In genomic region chr10:80676198-80676928, GRCm38 (mm10) we compare ENCODE assay signal across 8 mouse cellular contexts. TPM values are rescaled to one million over a fixed set of nuclear protein-coding genes. Genes with fewer than 3 reads are reported as not detected.
DNase-seq lines count a peak whose midpoint lies in the region; ATAC-seq and TF ChIP-seq lines count a peak whose summit lies in the region.

No protein-coding gene starts in this region.

- ATAC-seq in CD4-positive, CD25-positive, alpha-beta regulatory T cell, adult 4 months, result peak; percentile 71
- peak; percentile 86 for ATAC-seq in heart, embryonic 15.5 days (replicated peaks; ENCODE audit: insufficient number of reproducible peaks, insufficient read depth, low FRiP score, low read depth)
- peak; percentile 83 for ATAC-seq in liver, embryonic 14.5 days (ENCODE audit: insufficient read depth)
- peak; percentile 88 for ATAC-seq in neural tube, embryonic 11.5 days (ENCODE audit: insufficient read depth, low FRiP score, low TSS enrichment)
- peak; percentile 88 for ATAC-seq in stomach, postnatal 0 days (ENCODE audit: low FRiP score, low TSS enrichment)

- H3K9me3 ChIP-seq in heart, embryonic 15.5 days (replicated peaks), result no peaks in the 10 kb centered on the region
- no peaks in the 10 kb centered on the region for H3K9me3 ChIP-seq in liver, embryonic 14.5 days (ENCODE audit: control insufficient read depth, low read length)
- H3K9me3 ChIP-seq in neural tube, embryonic 11.5 days (ENCODE audit: control insufficient read depth, low read length), result no peaks in the 10 kb centered on the region
- no peaks in the 10 kb centered on the region for H3K9me3 ChIP-seq in stomach, postnatal 0 days (ENCODE audit: control insufficient read depth, low read length)

- TF ChIP-seq CTCF in liver, embryonic 14.5 days (IDR thresholded peaks at IDR 0.05; ENCODE audit: low read depth), result no peak
- TF ChIP-seq CTCF in stomach, postnatal 0 days (IDR thresholded peaks at IDR 0.05; ENCODE audit: low read depth), result no peak; the same call in 1 of the 2 replicates

- peak; percentile 22 for TF ChIP-seq EP300 in liver, embryonic 14.5 days (IDR thresholded peaks at IDR 0.05; ENCODE audit: low read depth)
- no peak for TF ChIP-seq EP300 in stomach, postnatal 0 days (optimal IDR thresholded peaks at IDR 0.05)

- H3K4me2 ChIP-seq in heart, embryonic 15.5 days, result peak overlapping the region; percentile 77
- peak overlapping the region; percentile 98 for H3K4me2 ChIP-seq in liver, embryonic 14.5 days (ENCODE audit: low read depth)
- H3K4me2 ChIP-seq in neural tube, embryonic 11.5 days (ENCODE audit: low read depth), result peak overlapping the region; percentile 86
- peak overlapping the region; percentile 86 for H3K4me2 ChIP-seq in stomach, postnatal 0 days (replicated peaks; ENCODE audit: low read depth)

- peak overlapping the region; percentile 97 for H3K27ac ChIP-seq in heart, embryonic 15.5 days
- peak overlapping the region; percentile 100 for H3K27ac ChIP-seq in liver, embryonic 14.5 days
- peak overlapping the region; percentile 94 for H3K27ac ChIP-seq in neural tube, embryonic 11.5 days (ENCODE audit: low read depth, low read length)
- peak overlapping the region; percentile 100 for H3K27ac ChIP-seq in stomach, postnatal 0 days (replicated peaks)

- no peaks in the 10 kb centered on the region for H3K27me3 ChIP-seq in heart, embryonic 15.5 days
- H3K27me3 ChIP-seq in liver, embryonic 14.5 days (ENCODE audit: control insufficient read depth, insufficient read depth, low read length), result no peaks in the 10 kb centered on the region
- H3K27me3 ChIP-seq in neural tube, embryonic 11.5 days (ENCODE audit: control insufficient read depth, insufficient read depth, low read length), result no peaks in the 10 kb centered on the region
- H3K27me3 ChIP-seq in stomach, postnatal 0 days (ENCODE audit: control insufficient read depth, insufficient read depth, low read length), result no peaks in the 10 kb centered on the region

- H3K4me1 ChIP-seq in heart, embryonic 15.5 days (replicated peaks), result peaks cover 74% of the 10 kb centered on the region
- peaks cover 52 to 54% of the 10 kb centered on the region in 2 experiments for H3K4me1 ChIP-seq in liver, embryonic 14.5 days (replicated peaks; ENCODE audit: control insufficient read depth in 2 of 2, insufficient read depth in 2 of 2, low read length in 1 of 2)
- peaks cover 29% of the 10 kb centered on the region for H3K4me1 ChIP-seq in neural tube, embryonic 11.5 days (ENCODE audit: control insufficient read depth, insufficient read depth, low read length)
- peaks cover 31% of the 10 kb centered on the region for H3K4me1 ChIP-seq in stomach, postnatal 0 days (replicated peaks; ENCODE audit: control insufficient read depth, insufficient read depth)

- peak; percentile 97 for DNase-seq in c-Kit-negative CD71-positive TER-119-positive erythroid progenitor cells, embryonic 14.5 days (ENCODE audit: low read depth, low spot score)
- peak; percentile 99 for DNase-seq in fibroblast of lung, adult 2 months (ENCODE audit: low read depth)
- DNase-seq in kidney, postnatal 25 days, result peak; percentile 99 to 100
- DNase-seq in liver, embryonic 14.5 days (ENCODE audit: low read depth in 3 of 3, low spot score in 3 of 3), result peak; percentile 95 to 98 (median 96)
- peak; percentile 100 for DNase-seq in neural tube, embryonic 11.5 days (ENCODE audit: low spot score)
- peak; percentile 100 for DNase-seq in stomach, postnatal 0 days (ENCODE audit: low spot score)

- H3K4me3 ChIP-seq in heart, embryonic 15.5 days, result peak overlapping the region; percentile 96
- peak overlapping the region; percentile 86 to 98 for H3K4me3 ChIP-seq in liver, embryonic 14.5 days (ENCODE audit: insufficient read depth in 1 of 2, low read depth in 2 of 2, low read length in 2 of 2)
- H3K4me3 ChIP-seq in neural tube, embryonic 11.5 days (ENCODE audit: low read depth, low read length), result peak overlapping the region; percentile 81
- peak overlapping the region; percentile 92 for H3K4me3 ChIP-seq in stomach, postnatal 0 days (ENCODE audit: low read depth, low read length)

- under 1% methylated on average over 69 of the region's 78 CpGs for WGBS in heart, embryonic 15.5 days
- WGBS in liver, embryonic 14.5 days (ENCODE audit: insufficient replicate concordance), result under 1% methylated on average over 61 of the region's 78 CpGs
- WGBS in neural tube, embryonic 11.5 days, result under 1% methylated on average over 50 of the region's 78 CpGs
- WGBS in stomach, postnatal 0 days, result under 1% methylated on average over 66 of the region's 78 CpGs

- peaks cover 4% of the 10 kb centered on the region for H3K36me3 ChIP-seq in heart, embryonic 15.5 days
- peaks cover 10% of the 10 kb centered on the region for H3K36me3 ChIP-seq in liver, embryonic 14.5 days (replicated peaks; ENCODE audit: control insufficient read depth, insufficient read depth, low read depth)
- peaks cover 3% of the 10 kb centered on the region for H3K36me3 ChIP-seq in neural tube, embryonic 11.5 days (ENCODE audit: control insufficient read depth, insufficient read depth, low read length)
- H3K36me3 ChIP-seq in stomach, postnatal 0 days (ENCODE audit: control insufficient read depth, insufficient read depth, low read length), result peaks cover 14% of the 10 kb centered on the region

- peak overlapping the region; percentile 97 for H3K9ac ChIP-seq in heart, embryonic 15.5 days
- peak overlapping the region; percentile 98 for H3K9ac ChIP-seq in liver, embryonic 14.5 days (replicated peaks)
- peak overlapping the region; percentile 95 for H3K9ac ChIP-seq in neural tube, embryonic 11.5 days (ENCODE audit: low read length)
- H3K9ac ChIP-seq in stomach, postnatal 0 days (ENCODE audit: low read length), result peak overlapping the region; percentile 98

RNA-seq across cellular contexts. Expression of gene Mknk2, which starts 1.5 kb away (rescaled TPM):
- polyA plus RNA-seq in CD4-positive, CD25-positive, alpha-beta regulatory T cell, adult 4 months (2017; shearing (Covaris generic)), result 10 to 100 TPM; 37.3 to 51.7 TPM
- 70.8 and 99.5 TPM in 2 replicates for polyA plus RNA-seq in heart, embryonic 15.5 days (2015; fragmentation: Nextera tagmentation; extraction: Ambion mirVana)
- 59.7 and 69.1 TPM in 2 replicates for polyA plus RNA-seq in liver, embryonic 14.5 days (2012; rRNA removed)
- polyA plus RNA-seq in liver, embryonic 14.5 days (2014; fragmentation: Nextera tagmentation; extraction: Ambion mirVana), result 58.7 and 74.3 TPM in 2 replicates
- 79.5 and 85.5 TPM in 2 replicates for polyA plus RNA-seq in neural tube, embryonic 11.5 days (2014; fragmentation: Nextera tagmentation; extraction: Ambion mirVana)
- 55.2 and 61.7 TPM in 2 replicates for polyA plus RNA-seq in stomach, postnatal 0 days (2015; fragmentation: Nextera tagmentation; extraction: Ambion mirVana)

RNA-seq across cellular contexts. Expression of gene Btbd2, which starts 19.5 kb away (rescaled TPM):
- polyA plus RNA-seq in CD4-positive, CD25-positive, alpha-beta regulatory T cell, adult 4 months (2017; shearing (Covaris generic)), result 1 to 10 TPM; 7.2 to 7.3 TPM
- polyA plus RNA-seq in heart, embryonic 15.5 days (2015; fragmentation: Nextera tagmentation; extraction: Ambion mirVana), result 45.4 and 64.8 TPM in 2 replicates
- 8.2 and 11.3 TPM in 2 replicates for polyA plus RNA-seq in liver, embryonic 14.5 days (2012; rRNA removed)
- 8.6 and 12.0 TPM in 2 replicates for polyA plus RNA-seq in liver, embryonic 14.5 days (2014; fragmentation: Nextera tagmentation; extraction: Ambion mirVana)
- 71.1 and 78.8 TPM in 2 replicates for polyA plus RNA-seq in neural tube, embryonic 11.5 days (2014; fragmentation: Nextera tagmentation; extraction: Ambion mirVana)
- polyA plus RNA-seq in stomach, postnatal 0 days (2015; fragmentation: Nextera tagmentation; extraction: Ambion mirVana), result 28.3 and 30.0 TPM in 2 replicates

RNA-seq across cellular contexts. Expression of gene Mob3a, which starts 25.4 kb away (rescaled TPM):
- 100 to 1,000 TPM; 265 to 359 TPM for polyA plus RNA-seq in CD4-positive, CD25-positive, alpha-beta regulatory T cell, adult 4 months (2017; shearing (Covaris generic))
- 22.1 and 33.6 TPM in 2 replicates for polyA plus RNA-seq in heart, embryonic 15.5 days (2015; fragmentation: Nextera tagmentation; extraction: Ambion mirVana)
- 13.0 and 15.8 TPM in 2 replicates for polyA plus RNA-seq in liver, embryonic 14.5 days (2012; rRNA removed)
- 14.2 and 16.0 TPM in 2 replicates for polyA plus RNA-seq in liver, embryonic 14.5 days (2014; fragmentation: Nextera tagmentation; extraction: Ambion mirVana)
- polyA plus RNA-seq in neural tube, embryonic 11.5 days (2014; fragmentation: Nextera tagmentation; extraction: Ambion mirVana), result 58.9 and 60.3 TPM in 2 replicates
- 22.9 and 23.9 TPM in 2 replicates for polyA plus RNA-seq in stomach, postnatal 0 days (2015; fragmentation: Nextera tagmentation; extraction: Ambion mirVana)

RNA-seq across cellular contexts. Expression of gene Izumo4, which starts 25.6 kb away (rescaled TPM):
- polyA plus RNA-seq in CD4-positive, CD25-positive, alpha-beta regulatory T cell, adult 4 months (2017; shearing (Covaris generic)), result 100 to 1,000 TPM in 1 of 2 experiments, 10 to 100 TPM in 1; 89.2 to 116 TPM
- polyA plus RNA-seq in heart, embryonic 15.5 days (2015; fragmentation: Nextera tagmentation; extraction: Ambion mirVana), result 10.4 and 14.6 TPM in 2 replicates
- polyA plus RNA-seq in liver, embryonic 14.5 days (2012; rRNA removed), result 9.9 and 11.3 TPM in 2 replicates
- 4.0 and 6.0 TPM in 2 replicates for polyA plus RNA-seq in liver, embryonic 14.5 days (2014; fragmentation: Nextera tagmentation; extraction: Ambion mirVana)
- polyA plus RNA-seq in neural tube, embryonic 11.5 days (2014; fragmentation: Nextera tagmentation; extraction: Ambion mirVana), result 10.6 and 11.5 TPM in 2 replicates
- polyA plus RNA-seq in stomach, postnatal 0 days (2015; fragmentation: Nextera tagmentation; extraction: Ambion mirVana), result 14.8 and 18.0 TPM in 2 replicates

RNA-seq across cellular contexts. Expression of gene Csnk1g2, which starts 53.7 kb away (rescaled TPM):
- polyA plus RNA-seq in CD4-positive, CD25-positive, alpha-beta regulatory T cell, adult 4 months (2017; shearing (Covaris generic)), result 10 to 100 TPM in 1 of 2 experiments, 1 to 10 TPM in 1; 6.9 to 12.8 TPM
- 78.2 and 112 TPM in 2 replicates for polyA plus RNA-seq in heart, embryonic 15.5 days (2015; fragmentation: Nextera tagmentation; extraction: Ambion mirVana)
- 46.9 and 51.3 TPM in 2 replicates for polyA plus RNA-seq in liver, embryonic 14.5 days (2012; rRNA removed)
- 25.5 and 27.0 TPM in 2 replicates for polyA plus RNA-seq in liver, embryonic 14.5 days (2014; fragmentation: Nextera tagmentation; extraction: Ambion mirVana)
- polyA plus RNA-seq in neural tube, embryonic 11.5 days (2014; fragmentation: Nextera tagmentation; extraction: Ambion mirVana), result 117 TPM in 2 replicates
- polyA plus RNA-seq in stomach, postnatal 0 days (2015; fragmentation: Nextera tagmentation; extraction: Ambion mirVana), result 75.4 and 83.9 TPM in 2 replicates

Comparison
In these comparisons a context has a peak if more than half of its experiments do, and no peak if none do; other contexts are left out.
1. Peak in every context shown above with its lines: DNase-seq, ATAC-seq, H3K4me3 ChIP-seq and H3K27ac ChIP-seq.